Mouse (Mus musculus): Measurements from ENCODE around the gene Olfr808. TPM values are rescaled to one million over a fixed set of nuclear protein-coding genes. Genes with fewer than 3 reads are reported as not detected.

Gene Olfr808
- not detected in 2 replicates for polyA plus RNA-seq (2015; fragmentation: Nextera tagmentation; extraction: Ambion mirVana)

DNA sequence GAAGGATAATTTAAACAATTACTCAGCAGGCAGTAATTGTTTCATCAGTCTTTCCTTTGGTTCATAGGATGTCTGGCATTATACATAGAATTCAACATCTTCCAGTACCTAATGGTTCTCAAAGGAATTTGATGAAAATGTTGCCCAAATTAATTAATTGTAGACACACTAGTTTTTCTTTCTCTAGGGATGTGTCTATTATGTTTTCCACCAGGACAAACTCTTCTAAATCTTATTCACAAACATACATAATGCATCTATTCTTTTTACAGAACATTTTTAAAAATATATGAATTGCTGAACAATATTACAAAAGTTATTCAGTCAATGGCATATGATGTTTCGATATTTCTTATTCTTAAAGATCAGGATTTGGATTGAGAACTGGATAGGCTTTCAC is at the start of gene Olfr808:
TSS of gene Olfr808 (plus strand) at position 301 of the 400 bp plus-strand sequence.
- Histone ChIP-seq H3K4me2 (no peak within 1 kb of the TSS), H3K4me3 (replicated peaks) (no peak within 1 kb of the TSS), H3K27ac (no peak within 1 kb of the TSS), H3K27me3 (no peaks in the 10 kb centered on the region), H3K4me1 (no peaks in the 10 kb centered on the region), H3K9ac (no peak within 1 kb of the TSS), H3K36me3 (no peaks in the 10 kb centered on the region), H3K9me3 (replicated peaks) (no peaks in the 10 kb centered on the region)
- no peak for ATAC-seq (replicated peaks; ENCODE audit: low FRiP score)
- WGBS, result 94% methylated on average over 1 of the region's 1 CpGs

DNA sequence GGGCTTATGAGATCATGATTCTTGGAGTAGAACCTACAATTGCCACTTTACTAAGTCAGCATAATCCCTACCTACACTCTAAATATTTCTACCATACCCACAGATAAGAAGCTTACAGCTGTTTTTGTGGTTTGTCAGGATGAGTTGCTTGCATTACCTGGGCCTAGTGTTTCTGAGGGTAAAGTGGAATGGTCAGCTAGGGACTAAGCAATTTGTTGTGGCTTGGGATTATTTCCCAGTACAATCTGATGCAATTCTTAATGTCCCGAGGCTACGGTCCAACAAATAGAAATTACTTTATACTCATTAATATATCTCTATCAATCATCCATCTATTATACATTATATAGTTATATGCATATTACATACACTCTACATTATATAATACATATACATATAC is 36.0 kb upstream of the Olfr808 start, which contains the start of gene Olfr805:
TSS of gene Olfr805 (minus strand) at position 101 of the 400 bp plus-strand sequence.
- H3K4me2 ChIP-seq, result no peak within 1 kb of the TSS
- H3K4me3 ChIP-seq (replicated peaks), result no peak within 1 kb of the TSS
- H3K27ac ChIP-seq, result no peak within 1 kb of the TSS
- H3K9me3 ChIP-seq (replicated peaks), result no peaks in the 10 kb centered on the region
- no peaks in the 10 kb centered on the region for H3K27me3 ChIP-seq
- WGBS, result 93% methylated on average over 2 of the region's 2 CpGs
- H3K4me1 ChIP-seq, result no peaks in the 10 kb centered on the region
- no peak for ATAC-seq (replicated peaks; ENCODE audit: low FRiP score)
- H3K9ac ChIP-seq, result no peak within 1 kb of the TSS
- H3K36me3 ChIP-seq, result no peaks in the 10 kb centered on the region

DNA sequence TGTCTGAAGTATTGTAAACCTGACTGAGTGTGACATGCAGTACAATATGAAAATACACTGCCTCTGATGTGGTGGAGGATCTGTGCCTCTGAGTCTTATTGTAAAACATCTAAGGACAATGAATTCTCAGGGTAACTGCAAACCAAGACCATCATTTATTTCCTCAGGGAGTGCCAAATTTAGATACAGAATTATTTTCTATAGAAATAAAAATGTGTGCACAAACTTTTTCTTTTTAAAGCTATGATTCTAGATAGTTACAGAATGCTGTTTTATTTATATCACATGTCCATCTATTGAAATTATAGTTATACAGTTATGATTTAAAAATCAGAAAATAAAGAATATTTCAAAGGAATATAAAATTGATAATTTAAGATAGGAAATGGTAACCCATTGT is 23.5 kb upstream of the Olfr808 start, which contains the start of gene Olfr806:
TSS of gene Olfr806 (minus strand) at position 101 of the 400 bp plus-strand sequence.
- no peak for ATAC-seq (replicated peaks; ENCODE audit: low FRiP score)
- H3K36me3 ChIP-seq, result no peaks in the 10 kb centered on the region
- H3K4me1 ChIP-seq, result no peaks in the 10 kb centered on the region
- no peak within 1 kb of the TSS for H3K4me3 ChIP-seq (replicated peaks)
- no peaks in the 10 kb centered on the region for H3K27me3 ChIP-seq
- no peak within 1 kb of the TSS for H3K4me2 ChIP-seq
- no peak within 1 kb of the TSS for H3K27ac ChIP-seq
- no peak within 1 kb of the TSS for H3K9ac ChIP-seq
- H3K9me3 ChIP-seq (replicated peaks), result no peaks in the 10 kb centered on the region

DNA sequence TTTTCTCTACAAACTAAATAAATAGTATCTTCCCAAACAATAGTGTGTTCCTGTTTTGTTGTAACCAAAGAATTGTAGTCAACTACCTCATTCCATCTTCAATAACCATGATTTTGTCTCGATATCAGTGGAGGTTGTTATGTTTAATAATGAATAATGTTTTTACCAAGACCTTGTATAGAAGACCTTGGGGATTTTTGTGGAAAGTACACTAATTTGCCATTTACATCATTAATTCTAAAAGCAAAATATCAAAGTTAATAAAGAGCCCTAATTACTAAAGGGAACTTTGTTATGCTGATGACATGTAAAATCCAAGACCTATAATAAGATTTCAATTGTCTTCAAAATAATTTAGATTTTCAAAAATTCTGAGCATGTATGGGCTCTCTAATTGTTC is 7.6 kb upstream of the Olfr808 start, which contains the start of gene Olfr807:
TSS of gene Olfr807 (minus strand) at position 101 of the 400 bp plus-strand sequence.
- no peaks in the 10 kb centered on the region for H3K36me3 ChIP-seq
- H3K4me3 ChIP-seq (replicated peaks), result no peak within 1 kb of the TSS
- H3K27me3 ChIP-seq, result no peaks in the 10 kb centered on the region
- no peak within 1 kb of the TSS for H3K9ac ChIP-seq
- no peak for ATAC-seq (replicated peaks; ENCODE audit: low FRiP score)
- WGBS, result 82% methylated on average over 1 of the region's 1 CpGs
- no peak within 1 kb of the TSS for H3K4me2 ChIP-seq
- no peaks in the 10 kb centered on the region for H3K9me3 ChIP-seq (replicated peaks)
- no peaks in the 10 kb centered on the region for H3K4me1 ChIP-seq
- no peak within 1 kb of the TSS for H3K27ac ChIP-seq

DNA sequence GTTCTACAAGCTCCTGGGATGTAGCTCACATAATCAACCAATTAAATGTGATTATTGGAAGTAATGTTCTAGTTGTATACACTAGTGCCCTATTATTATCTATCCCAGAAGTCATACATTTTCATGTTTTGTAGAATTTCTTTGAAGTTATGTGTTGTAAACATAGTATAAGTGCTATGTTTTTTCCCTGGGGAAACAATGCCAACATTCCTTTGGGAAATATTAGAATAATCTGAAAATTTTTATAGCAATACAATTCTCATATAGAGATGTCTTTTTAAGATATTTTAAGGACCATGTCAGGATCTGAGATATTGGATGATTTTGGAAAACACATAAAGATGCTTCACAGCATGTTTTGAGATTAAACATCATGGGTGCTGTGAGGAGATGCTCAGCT is 9.1 kb downstream of the Olfr808 start, which contains the start of gene Olfr809:
TSS of gene Olfr809 (plus strand) at position 301 of the 400 bp plus-strand sequence.
- no peak within 1 kb of the TSS for H3K4me3 ChIP-seq (replicated peaks)
- ATAC-seq (replicated peaks; ENCODE audit: low FRiP score), result no peak

DNA sequence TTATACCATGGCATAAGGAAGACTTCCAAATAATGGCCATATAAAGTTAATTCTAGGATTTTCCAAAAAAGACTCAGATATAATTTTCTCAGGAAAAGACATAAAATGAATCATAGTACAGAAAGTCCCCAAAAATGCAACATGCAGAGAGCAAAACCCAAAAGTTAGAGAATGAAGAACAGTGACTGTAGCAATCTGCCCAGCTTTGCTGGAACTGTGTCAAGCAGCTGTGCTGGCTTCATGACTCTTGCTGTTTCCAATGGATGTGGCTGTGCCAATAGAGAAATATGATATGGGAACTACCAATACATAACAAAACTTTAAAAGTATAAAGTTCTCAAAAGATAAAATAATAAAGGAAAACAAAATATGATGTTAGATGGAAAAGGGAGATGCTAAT is 12.8 kb downstream of the Olfr808 start:
- Histone ChIP-seq H3K36me3 (no peaks in the 10 kb centered on the region), H3K4me2 (no peak overlapping the region), H3K9ac (no peak overlapping the region), H3K4me1 (no peaks in the 10 kb centered on the region), H3K27ac (no peak overlapping the region), H3K4me3 (replicated peaks) (no peak overlapping the region), H3K9me3 (replicated peaks) (no peaks in the 10 kb centered on the region), H3K27me3 (no peaks in the 10 kb centered on the region)
- ATAC-seq (replicated peaks; ENCODE audit: low FRiP score), result no peak

More for the DNA sequence above, 9.1 kb downstream of the Olfr808 start, which contains the start of gene Olfr809:
- Histone ChIP-seq H3K4me1 (no peaks in the 10 kb centered on the region), H3K4me2 (no peak within 1 kb of the TSS), H3K27me3 (no peaks in the 10 kb centered on the region), H3K27ac (no peak within 1 kb of the TSS), H3K9ac (no peak within 1 kb of the TSS), H3K36me3 (no peaks in the 10 kb centered on the region), H3K9me3 (replicated peaks) (no peaks in the 10 kb centered on the region)

DNA sequence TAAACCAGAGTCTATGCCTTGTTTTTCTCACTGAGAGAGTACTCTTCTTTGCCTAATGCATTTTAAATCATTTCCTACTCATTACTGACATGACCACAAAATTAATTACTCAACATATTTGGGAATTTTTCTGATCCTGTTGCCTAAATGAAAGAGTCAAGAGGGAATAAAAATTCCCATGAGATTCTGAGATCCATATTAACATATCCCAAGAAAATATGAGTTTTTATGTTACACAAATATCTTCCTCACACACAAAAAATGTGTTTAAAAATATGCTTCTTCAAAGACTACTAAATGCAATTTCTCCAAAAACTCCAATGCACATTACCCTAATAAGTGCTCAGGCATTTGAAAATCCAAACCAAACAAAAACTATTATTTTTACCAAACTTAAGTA is 29.5 kb downstream of the Olfr808 start, which contains the start of gene Olfr810:
TSS of gene Olfr810 (minus strand) at position 101 of the 400 bp plus-strand sequence.
- H3K4me1 ChIP-seq, result no peaks in the 10 kb centered on the region
- no peak within 1 kb of the TSS for H3K4me3 ChIP-seq (replicated peaks)
- H3K9ac ChIP-seq, result no peak within 1 kb of the TSS
- no peak within 1 kb of the TSS for H3K4me2 ChIP-seq
- H3K27ac ChIP-seq, result no peak within 1 kb of the TSS
- no peaks in the 10 kb centered on the region for H3K36me3 ChIP-seq
- no peak for ATAC-seq (replicated peaks; ENCODE audit: low FRiP score)
- no peaks in the 10 kb centered on the region for H3K9me3 ChIP-seq (replicated peaks)
- no peaks in the 10 kb centered on the region for H3K27me3 ChIP-seq

DNA sequence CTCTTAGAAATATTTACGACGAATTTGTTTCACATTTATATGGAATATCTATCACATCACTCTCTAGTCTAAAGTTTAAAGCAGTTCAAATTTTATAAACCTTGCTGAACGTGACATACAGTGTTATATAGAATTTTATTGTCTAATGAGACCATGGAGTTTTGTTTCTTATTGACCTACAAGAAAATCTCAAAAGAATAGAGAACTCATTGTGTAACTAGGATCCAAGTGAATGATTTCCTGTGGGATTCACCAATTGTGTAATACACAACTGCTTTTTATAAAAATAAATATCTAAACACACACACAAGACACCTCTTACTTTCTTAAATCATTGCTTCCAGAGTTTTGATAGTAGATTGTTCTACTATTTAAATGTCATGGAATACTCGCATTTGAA is 39.0 kb downstream of the Olfr808 start, which contains the start of gene Olfr811:
TSS of gene Olfr811 (minus strand) at position 101 of the 400 bp plus-strand sequence.
- Histone ChIP-seq H3K4me2 (no peak within 1 kb of the TSS), H3K4me3 (replicated peaks) (no peak within 1 kb of the TSS), H3K36me3 (no peaks in the 10 kb centered on the region), H3K27ac (no peak within 1 kb of the TSS), H3K4me1 (no peaks in the 10 kb centered on the region), H3K9ac (no peak within 1 kb of the TSS), H3K9me3 (replicated peaks) (no peaks in the 10 kb centered on the region), H3K27me3 (no peaks in the 10 kb centered on the region)
- 82% methylated on average over 4 of the region's 4 CpGs for WGBS
- ATAC-seq (replicated peaks; ENCODE audit: low FRiP score), result no peak

Small RNA genes within 50 kb of the gene (microRNA-seq; reads per million reads assigned to microRNA genes)
- not detected for gene Gm24485

Other genes with a start within 250 kb of the Olfr808 start
- not detected in 2 replicates for gene Olfr791, start 243.7 kb upstream of the Olfr808 start, polyA plus RNA-seq (2015; fragmentation: Nextera tagmentation; extraction: Ambion mirVana)
- not detected in 2 replicates for gene Olfr792, start 226.3 kb upstream of the Olfr808 start, polyA plus RNA-seq (2015; fragmentation: Nextera tagmentation; extraction: Ambion mirVana)
- gene Olfr794, start 197.8 kb upstream of the Olfr808 start, polyA plus RNA-seq (2015; fragmentation: Nextera tagmentation; extraction: Ambion mirVana), result not detected in 2 replicates
- gene Olfr796, start 152.9 kb upstream of the Olfr808 start, polyA plus RNA-seq (2015; fragmentation: Nextera tagmentation; extraction: Ambion mirVana), result not detected in 2 replicates
- gene Olfr798, start 137.5 kb upstream of the Olfr808 start, polyA plus RNA-seq (2015; fragmentation: Nextera tagmentation; extraction: Ambion mirVana), result not detected in 2 replicates
- gene Olfr799, start 128.0 kb upstream of the Olfr808 start, polyA plus RNA-seq (2015; fragmentation: Nextera tagmentation; extraction: Ambion mirVana), result not detected in 2 replicates
- not detected in 2 replicates for gene Olfr800, start 107.8 kb upstream of the Olfr808 start, polyA plus RNA-seq (2015; fragmentation: Nextera tagmentation; extraction: Ambion mirVana)
- gene Olfr801, start 91.6 kb upstream of the Olfr808 start, polyA plus RNA-seq (2015; fragmentation: Nextera tagmentation; extraction: Ambion mirVana), result not detected in 2 replicates
- gene Olfr802, start 77.3 kb upstream of the Olfr808 start, polyA plus RNA-seq (2015; fragmentation: Nextera tagmentation; extraction: Ambion mirVana), result not detected in 2 replicates
- not detected in 2 replicates for gene Olfr803, start 71.2 kb upstream of the Olfr808 start, polyA plus RNA-seq (2015; fragmentation: Nextera tagmentation; extraction: Ambion mirVana)
- not detected in 2 replicates for gene Olfr804, start 62.3 kb upstream of the Olfr808 start, polyA plus RNA-seq (2015; fragmentation: Nextera tagmentation; extraction: Ambion mirVana)
- not detected in 2 replicates for gene Olfr805, start 36.1 kb upstream of the Olfr808 start, polyA plus RNA-seq (2015; fragmentation: Nextera tagmentation; extraction: Ambion mirVana)
- gene Olfr806, start 23.6 kb upstream of the Olfr808 start, polyA plus RNA-seq (2015; fragmentation: Nextera tagmentation; extraction: Ambion mirVana), result not detected in 2 replicates
- not detected in 2 replicates for gene Olfr807, start 7.7 kb upstream of the Olfr808 start, polyA plus RNA-seq (2015; fragmentation: Nextera tagmentation; extraction: Ambion mirVana)
- not detected in 2 replicates for gene Olfr809, start 9.2 kb downstream of the Olfr808 start, polyA plus RNA-seq (2015; fragmentation: Nextera tagmentation; extraction: Ambion mirVana)
- gene Olfr810, start 29.4 kb downstream of the Olfr808 start, polyA plus RNA-seq (2015; fragmentation: Nextera tagmentation; extraction: Ambion mirVana), result not detected in 2 replicates
- not detected in 2 replicates for gene Olfr811, start 38.9 kb downstream of the Olfr808 start, polyA plus RNA-seq (2015; fragmentation: Nextera tagmentation; extraction: Ambion mirVana)
- not detected in 2 replicates for gene Olfr812, start 80.6 kb downstream of the Olfr808 start, polyA plus RNA-seq (2015; fragmentation: Nextera tagmentation; extraction: Ambion mirVana)
- gene Olfr813, start 89.9 kb downstream of the Olfr808 start, polyA plus RNA-seq (2015; fragmentation: Nextera tagmentation; extraction: Ambion mirVana), result not detected in 2 replicates
- not detected in 2 replicates for gene Olfr814, start 114.4 kb downstream of the Olfr808 start, polyA plus RNA-seq (2015; fragmentation: Nextera tagmentation; extraction: Ambion mirVana)
- not detected in 2 replicates for gene Olfr815, start 140.4 kb downstream of the Olfr808 start, polyA plus RNA-seq (2015; fragmentation: Nextera tagmentation; extraction: Ambion mirVana)
- not detected in 2 replicates for gene Olfr816, start 150.1 kb downstream of the Olfr808 start, polyA plus RNA-seq (2015; fragmentation: Nextera tagmentation; extraction: Ambion mirVana)
- not detected in 2 replicates for gene Olfr818, start 183.6 kb downstream of the Olfr808 start, polyA plus RNA-seq (2015; fragmentation: Nextera tagmentation; extraction: Ambion mirVana)
- not detected in 2 replicates for gene Olfr819, start 201.8 kb downstream of the Olfr808 start, polyA plus RNA-seq (2015; fragmentation: Nextera tagmentation; extraction: Ambion mirVana)
- not detected in 2 replicates for gene Olfr247, start 210.7 kb downstream of the Olfr808 start, polyA plus RNA-seq (2015; fragmentation: Nextera tagmentation; extraction: Ambion mirVana)
- not detected in 2 replicates for gene Gm10310, start 219.6 kb downstream of the Olfr808 start, polyA plus RNA-seq (2015; fragmentation: Nextera tagmentation; extraction: Ambion mirVana)
- gene Olfr820, start 247.1 kb downstream of the Olfr808 start, polyA plus RNA-seq (2015; fragmentation: Nextera tagmentation; extraction: Ambion mirVana), result not detected in 2 replicates

All from kidney, embryonic 15.5 days (tissue).